Mouse (Mus musculus): ENCODE measurements at regions not wholly inside any gene's neighbourhood (a gene's known extent, or its start where the extent isn't known, plus 50 kb on each side); places are given as distances from the start of the nearest gene placed in this dataset. TPM values are rescaled to one million over a fixed set of nuclear protein-coding genes. Genes with fewer than 3 reads are reported as not detected.
A peak's percentile ranks its signal among the peaks of the same experiment; 100 is the strongest.

DNA sequence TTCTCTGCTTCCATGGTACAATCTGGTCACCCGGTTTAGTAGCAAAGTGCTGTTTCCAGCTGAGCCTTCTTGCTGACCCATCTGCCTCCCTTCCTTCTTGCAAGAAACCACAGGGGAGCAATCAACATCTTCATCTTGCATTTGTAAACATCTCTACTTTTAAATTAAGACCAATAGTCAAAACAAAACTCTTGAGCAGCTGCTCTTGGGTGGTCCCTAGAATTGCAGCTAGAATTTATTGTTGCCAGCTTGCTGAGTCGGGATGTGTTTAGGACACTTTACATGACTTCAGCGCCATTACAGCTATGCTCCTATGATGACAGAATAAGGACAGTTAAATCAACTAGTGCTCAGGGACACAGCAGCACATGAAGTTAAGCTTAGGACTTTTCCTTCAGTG is 62.4 kb upstream of the Ankrd50 start:
- Histone ChIP-seq H3K9ac (no peak overlapping the region), H3K27ac (no peak overlapping the region)

DNA sequence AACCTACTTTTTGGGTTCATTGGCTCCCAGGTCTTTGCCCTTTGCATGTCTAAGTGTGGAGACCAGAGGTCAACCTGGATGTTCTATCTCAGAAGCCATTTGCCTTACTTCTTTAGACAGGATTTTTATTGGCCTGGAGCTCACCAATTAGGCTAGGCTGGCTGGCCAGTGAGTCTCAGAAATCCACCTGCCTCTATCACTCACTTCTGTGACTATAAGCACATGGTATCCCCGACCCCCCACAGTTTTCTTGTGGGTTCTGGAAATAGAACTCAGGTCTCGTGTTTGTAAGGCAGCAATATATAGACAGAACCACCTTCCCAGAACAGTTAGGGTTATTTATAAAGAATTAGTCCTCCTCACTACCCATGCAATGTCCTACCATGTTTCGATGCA is 60.9 kb upstream of the Ankrd50 start:
- Histone ChIP-seq H3K27ac (no peak overlapping the region), H3K4me3 (no peak overlapping the region), H3K4me2 (no peak overlapping the region), H3K36me3 (no peaks in the 10 kb centered on the region), H3K4me1 (no peaks in the 10 kb centered on the region), H3K27me3 (no peaks in the 10 kb centered on the region), H3K9ac (no peak overlapping the region), H3K9me3 (no peaks in the 10 kb centered on the region)
- 88% methylated on average over 3 of the region's 3 CpGs for WGBS
- ATAC-seq (ENCODE audit: borderline replicate concordance, extremely low read depth, low FRiP score, low TSS enrichment) = no peak

More for the DNA sequence above, 62.4 kb upstream of the Ankrd50 start:
- peak; percentile 64; the same call in 1 of the 2 replicates for ATAC-seq (ENCODE audit: borderline replicate concordance, extremely low read depth, low FRiP score, low TSS enrichment)
- H3K4me1 ChIP-seq = no peaks in the 10 kb centered on the region
- H3K4me3 ChIP-seq = no peak overlapping the region
- 29% methylated on average over 3 of the region's 3 CpGs for WGBS
- no peaks in the 10 kb centered on the region for H3K27me3 ChIP-seq
- no peaks in the 10 kb centered on the region for H3K9me3 ChIP-seq
- no peak overlapping the region for H3K4me2 ChIP-seq
- no peaks in the 10 kb centered on the region for H3K36me3 ChIP-seq

- Histone ChIP-seq H3K4me2 (no peak overlapping the region), H3K36me3 (no peaks in the 10 kb centered on the region), H3K4me3 (no peak overlapping the region), H3K9me3 (no peaks in the 10 kb centered on the region), H3K9ac (no peak overlapping the region), H3K27me3 (no peaks in the 10 kb centered on the region), H3K4me1 (no peaks in the 10 kb centered on the region), H3K27ac (no peak overlapping the region)
- no peak for ATAC-seq (ENCODE audit: borderline replicate concordance, extremely low read depth, low FRiP score, low TSS enrichment)
- whole genome bisulfite sequencing = 81% methylated on average over 4 of the region's 4 CpGs
Observed at GRCm38 (mm10) chr3:38544718-38545500, 60.3 kb upstream of the Ankrd50 start.

- WGBS = 90% methylated on average over 3 of the region's 3 CpGs
- Histone ChIP-seq H3K9ac (no peak overlapping the region), H3K27ac (no peak overlapping the region), H3K9me3 (no peaks in the 10 kb centered on the region), H3K27me3 (no peaks in the 10 kb centered on the region), H3K36me3 (no peaks in the 10 kb centered on the region), H3K4me2 (no peak overlapping the region), H3K4me3 (no peak overlapping the region), H3K4me1 (no peaks in the 10 kb centered on the region)
- ATAC-seq (ENCODE audit: borderline replicate concordance, extremely low read depth, low FRiP score, low TSS enrichment) = no peak
Observed at GRCm38 (mm10) chr3:38543816-38544215, 59.2 kb upstream of the Ankrd50 start.

GRCm38 (mm10) chr3:38541296-38541695 is 56.7 kb upstream of the Ankrd50 start:
- ATAC-seq (ENCODE audit: borderline replicate concordance, extremely low read depth, low FRiP score, low TSS enrichment) = no peak
- Histone ChIP-seq H3K4me2 (no peak overlapping the region), H3K27me3 (no peaks in the 10 kb centered on the region), H3K4me1 (peaks cover 6% of the 10 kb centered on the region), H3K9ac (no peak overlapping the region), H3K27ac (no peak overlapping the region), H3K4me3 (no peak overlapping the region), H3K36me3 (no peaks in the 10 kb centered on the region), H3K9me3 (no peaks in the 10 kb centered on the region)
- WGBS = 65% methylated on average over 3 of the region's 3 CpGs

DNA sequence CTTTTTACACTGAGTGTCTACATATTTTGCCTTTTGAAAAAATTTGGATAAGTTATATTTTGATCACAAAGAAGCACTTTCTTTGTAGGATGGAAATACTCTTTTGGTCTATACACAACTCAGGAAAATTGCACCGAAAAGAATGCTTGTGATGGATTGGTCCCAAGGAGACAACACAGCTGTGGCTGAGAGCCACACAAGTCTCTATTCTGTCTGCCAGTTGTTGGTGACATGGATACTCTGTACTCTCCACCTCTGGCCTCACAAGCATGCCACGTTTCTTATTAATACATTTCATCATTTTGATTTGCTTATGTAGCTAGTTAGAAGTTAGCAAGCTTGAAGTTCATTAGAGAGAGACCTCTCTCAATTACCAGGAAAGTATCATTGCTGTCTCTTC is 53.7 kb upstream of the Ankrd50 start:
- H3K4me2 ChIP-seq = no peak overlapping the region
- no peaks in the 10 kb centered on the region for H3K27me3 ChIP-seq
- H3K27ac ChIP-seq = no peak overlapping the region
- no peaks in the 10 kb centered on the region for H3K9me3 ChIP-seq
- peaks cover 6% of the 10 kb centered on the region for H3K4me1 ChIP-seq
- WGBS = 34% methylated on average over 2 of the region's 2 CpGs
- H3K36me3 ChIP-seq = no peaks in the 10 kb centered on the region
- no peak overlapping the region for H3K4me3 ChIP-seq
- ATAC-seq (ENCODE audit: borderline replicate concordance, extremely low read depth, low FRiP score, low TSS enrichment) = no peak
- no peak overlapping the region for H3K9ac ChIP-seq

- no peaks in the 10 kb centered on the region for H3K27me3 ChIP-seq
- no peaks in the 10 kb centered on the region for H3K36me3 ChIP-seq
- H3K9me3 ChIP-seq = no peaks in the 10 kb centered on the region
- no peak overlapping the region for H3K4me2 ChIP-seq
- ATAC-seq (ENCODE audit: borderline replicate concordance, extremely low read depth, low FRiP score, low TSS enrichment) = no peak
- H3K4me1 ChIP-seq = peaks cover 6% of the 10 kb centered on the region
- no peak overlapping the region for H3K27ac ChIP-seq
- H3K4me3 ChIP-seq = no peak overlapping the region
- H3K9ac ChIP-seq = no peak overlapping the region
Observed at GRCm38 (mm10) chr3:38537770-38538169, 53.1 kb upstream of the Ankrd50 start.

Small RNAs in the stretch of these regions (microRNA-seq; reads per million reads assigned to microRNA genes)
- not detected for gene Gm24462

Measured in lung, embryonic 15.5 days (tissue).